Mouse (Mus musculus) midbrain, embryonic 13.5 days (tissue): ENCODE measurements around the gene Zdhhc9. TPM values are rescaled to one million over a fixed set of nuclear protein-coding genes. Genes with fewer than 3 reads are reported as not detected.

Experiments used
- ATAC-seq: fragments of 200-750 bp; cut with Nextera tagmentation; 2 replicates; pipeline ENCODE4 v1.8.0; 2017; ENCODE audit warnings: mild to moderate bottlenecking, moderate TSS enrichment, moderate library complexity
- H3K27ac ChIP-seq: fragments of 300-500 bp; sonication (generic); 2 replicates; pipeline ENCODE4 v1.5.1; 2015; ENCODE audit warnings: inconsistent platforms, mild to moderate bottlenecking, moderate library complexity
- H3K27me3 ChIP-seq: fragments of 300-500 bp; sonication (generic); 2 replicates; pipeline ENCODE4 v1.6.1; 2015; ENCODE audit warnings: mild to moderate bottlenecking, inconsistent platforms
- H3K36me3 ChIP-seq: fragments of 300-500 bp; sonication (generic); 2 replicates; pipeline ENCODE4 v1.6.1; 2015; ENCODE audit warnings: mild to moderate bottlenecking, inconsistent platforms
- H3K4me1 ChIP-seq: fragments of 300-500 bp; sonication (generic); replicated peaks from 2 replicates; pipeline ENCODE4 v1.6.1; 2015; ENCODE audit warnings: inconsistent platforms
- H3K4me2 ChIP-seq: fragments of 300-500 bp; sonication (generic); replicated peaks from 2 replicates; pipeline ENCODE4 v1.6.1; 2015; ENCODE audit warnings: moderate library complexity, mild to moderate bottlenecking, inconsistent platforms
- H3K4me3 ChIP-seq: fragments of 300-500 bp; sonication (generic); replicated peaks from 2 replicates; pipeline ENCODE4 v1.5.1; 2015; ENCODE audit warnings: mild to moderate bottlenecking, inconsistent platforms
- H3K9ac ChIP-seq: fragments of 300-500 bp; sonication (generic); replicated peaks from 2 replicates; pipeline ENCODE4 v1.6.1; 2015; ENCODE audit warnings: mild to moderate bottlenecking, inconsistent platforms
- H3K9me3 ChIP-seq: fragments of 300-500 bp; sonication (generic); 2 replicates; pipeline ENCODE4 v1.6.1; 2016; ENCODE audit warnings: mild to moderate bottlenecking, inconsistent platforms
- WGBS: fragments of 180-500 bp; shearing (Covaris S2); methylation state at CpG from one replicate; pipeline ENCODE4 v1.1.7; 2015; 5-methylcytosine and 5-hydroxymethylcytosine counted together
- polyA plus RNA-seq: library from polyadenylated mRNA; unstranded; fragments of >200 nt; fragmentation: Nextera tagmentation; extraction: Ambion mirVana; gene quantifications from 2 replicates; pipeline ENCODE4 v1.2.1, GENCODE M21; 2015

The Zdhhc9 gene
- polyA plus RNA-seq, 1 experiment from 2014 or later = 8.6 TPM

DNA sequence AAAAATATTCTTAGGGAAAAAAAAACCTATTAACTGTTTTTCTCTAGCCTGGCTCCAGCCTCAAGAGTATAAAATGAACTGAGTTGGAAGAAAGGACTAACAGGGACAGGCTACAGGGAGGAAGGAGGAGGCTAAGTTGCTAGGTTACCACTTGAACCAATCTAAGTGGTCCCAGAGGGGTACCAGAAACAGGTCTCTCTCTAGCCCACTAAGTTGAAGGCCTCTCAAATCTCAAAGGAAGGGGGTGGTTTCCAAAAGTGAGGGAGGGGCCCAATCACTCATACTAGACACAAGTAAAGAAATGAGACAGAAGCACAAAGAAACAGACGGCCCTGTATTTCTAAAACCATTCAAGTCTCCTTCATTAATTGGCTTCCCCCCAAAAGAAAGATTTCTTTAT is 38.8 kb downstream of the Zdhhc9 start:
- no peak overlapping the region for H3K27ac ChIP-seq
- ATAC-seq = peak; percentile 73; the same call in 1 of the 2 replicates

DNA sequence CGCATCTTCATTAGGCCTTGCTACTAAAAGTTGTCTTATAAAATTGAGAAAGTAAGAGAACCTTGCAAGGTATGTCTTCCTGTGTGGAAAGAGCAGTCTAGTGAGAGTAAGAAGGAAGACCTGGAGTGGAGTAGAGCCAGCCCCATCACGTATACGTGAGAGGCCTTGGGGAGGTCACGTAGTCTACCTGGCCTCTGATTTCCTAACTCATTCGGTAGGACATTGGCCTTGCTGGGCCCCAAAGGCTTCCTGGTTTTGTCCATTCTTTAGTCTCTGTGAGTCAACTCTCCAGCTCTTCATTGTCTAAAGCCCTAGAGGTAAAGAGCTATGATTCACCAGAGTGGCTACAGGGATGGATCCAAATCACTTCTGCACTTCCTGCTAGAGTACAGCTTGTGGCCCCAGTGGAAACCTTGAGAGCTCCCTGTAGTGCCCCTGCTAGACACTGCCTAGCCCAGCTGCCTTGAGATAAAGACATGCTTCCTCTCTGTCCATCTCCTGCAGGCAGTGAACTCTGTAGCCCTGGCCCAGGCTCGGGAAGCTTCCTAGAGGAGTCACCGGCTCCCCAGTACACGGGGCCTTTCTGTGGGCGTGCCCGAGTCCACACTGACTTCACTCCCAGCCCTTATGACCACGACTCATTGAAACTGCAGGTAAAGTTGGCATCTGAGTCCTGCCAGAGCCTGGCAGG is 50.3 kb downstream of the Zdhhc9 start:
- H3K9me3 ChIP-seq = no peaks in the 10 kb centered on the region
- H3K27ac ChIP-seq = no peak overlapping the region
- no peak overlapping the region for H3K4me3 ChIP-seq
- no peak for ATAC-seq
- no peaks in the 10 kb centered on the region for H3K4me1 ChIP-seq
- WGBS = 94% methylated on average over 11 of the region's 11 CpGs
- H3K9ac ChIP-seq = no peak overlapping the region
- H3K4me2 ChIP-seq = no peak overlapping the region
- H3K27me3 ChIP-seq = no peaks in the 10 kb centered on the region
- no peaks in the 10 kb centered on the region for H3K36me3 ChIP-seq

More for the DNA sequence above, 38.8 kb downstream of the Zdhhc9 start:
- Histone ChIP-seq H3K9ac (no peak overlapping the region), H3K4me3 (no peak overlapping the region), H3K4me2 (no peak overlapping the region), H3K36me3 (peaks cover 8% of the 10 kb centered on the region; the same call in 1 of the 2 replicates), H3K4me1 (peaks cover 4% of the 10 kb centered on the region; the same call in 1 of the 2 replicates), H3K9me3 (no peaks in the 10 kb centered on the region), H3K27me3 (no peaks in the 10 kb centered on the region)
- WGBS = 42% methylated on average over 1 of the region's 1 CpGs

DNA sequence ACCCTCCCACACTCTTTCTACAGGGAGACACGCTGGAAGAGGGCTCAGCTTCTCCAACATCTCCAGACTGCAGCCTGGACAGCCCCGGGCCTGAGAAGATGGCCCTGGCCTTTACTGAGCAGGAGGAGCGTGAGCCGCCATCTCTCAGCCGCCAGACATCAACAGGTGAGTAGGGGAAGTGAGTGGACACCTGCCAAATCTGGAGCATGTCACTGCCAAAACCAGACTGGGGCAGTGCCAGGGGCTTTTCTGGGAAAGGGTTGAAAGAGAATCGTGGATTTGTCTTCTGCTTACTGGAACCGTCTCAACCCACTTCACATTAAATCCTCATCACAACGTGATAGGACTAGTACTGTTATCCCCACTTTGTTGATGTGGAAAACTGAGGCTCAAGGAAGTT is 51.3 kb downstream of the Zdhhc9 start:
- Histone ChIP-seq H3K4me1 (no peaks in the 10 kb centered on the region), H3K4me3 (no peak overlapping the region), H3K27ac (no peak overlapping the region), H3K9me3 (no peaks in the 10 kb centered on the region), H3K4me2 (no peak overlapping the region), H3K9ac (no peak overlapping the region), H3K36me3 (no peaks in the 10 kb centered on the region), H3K27me3 (no peaks in the 10 kb centered on the region)
- WGBS = 85% methylated on average over 8 of the region's 8 CpGs
- no peak for ATAC-seq

DNA sequence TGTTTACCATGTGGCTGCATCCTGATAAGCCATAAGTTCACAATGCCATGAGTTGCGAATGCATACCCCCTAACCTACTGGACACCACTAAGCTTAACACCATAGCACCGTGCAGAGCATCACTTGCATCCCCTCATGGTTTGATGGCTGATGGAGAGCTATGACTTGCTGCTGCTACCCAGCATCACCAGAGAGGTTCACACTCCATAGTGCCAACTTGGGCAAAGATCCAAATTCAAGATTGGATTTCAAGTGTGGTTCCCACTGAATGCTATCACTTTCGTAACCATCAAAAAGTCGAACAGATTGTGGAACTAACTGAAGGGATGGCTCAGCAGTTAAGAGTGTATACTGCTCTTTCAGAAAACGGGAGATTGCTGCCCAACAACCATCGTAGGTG is 53.2 kb downstream of the Zdhhc9 start:
- no peaks in the 10 kb centered on the region for H3K36me3 ChIP-seq
- no peaks in the 10 kb centered on the region for H3K9me3 ChIP-seq
- no peak overlapping the region for H3K4me3 ChIP-seq
- no peak overlapping the region for H3K4me2 ChIP-seq
- H3K9ac ChIP-seq = no peak overlapping the region
- H3K4me1 ChIP-seq = no peaks in the 10 kb centered on the region
- H3K27me3 ChIP-seq = no peaks in the 10 kb centered on the region
- no peak for ATAC-seq
- H3K27ac ChIP-seq = no peak overlapping the region
- 90% methylated on average over 6 of the region's 6 CpGs for WGBS

DNA sequence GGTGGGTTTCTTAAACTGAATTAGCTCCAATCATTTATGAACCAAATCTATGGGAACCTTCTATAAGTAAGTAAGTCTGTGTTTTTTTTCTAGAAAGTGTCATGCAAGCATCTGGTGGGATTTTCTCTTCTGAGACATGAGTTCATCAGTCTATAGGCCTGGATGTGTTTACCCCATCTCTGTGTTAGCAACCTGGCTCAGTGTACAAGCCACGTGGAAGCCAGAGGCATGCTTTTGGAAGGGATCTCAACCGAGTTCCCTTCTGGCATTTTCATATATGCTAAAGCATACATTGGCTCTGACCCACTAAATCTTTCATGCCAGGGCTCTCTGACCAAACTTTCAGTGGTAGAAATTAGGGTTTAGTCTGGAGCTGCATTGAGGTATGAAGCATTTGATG is 54.7 kb downstream of the Zdhhc9 start:
- no peak overlapping the region for H3K9ac ChIP-seq
- H3K9me3 ChIP-seq = no peaks in the 10 kb centered on the region
- no peak overlapping the region for H3K4me2 ChIP-seq
- no peaks in the 10 kb centered on the region for H3K36me3 ChIP-seq
- 61% methylated on average over 2 of the region's 2 CpGs for WGBS
- no peaks in the 10 kb centered on the region for H3K27me3 ChIP-seq
- no peak for ATAC-seq
- no peak overlapping the region for H3K4me3 ChIP-seq
- H3K4me1 ChIP-seq = no peaks in the 10 kb centered on the region
- no peak overlapping the region for H3K27ac ChIP-seq

DNA sequence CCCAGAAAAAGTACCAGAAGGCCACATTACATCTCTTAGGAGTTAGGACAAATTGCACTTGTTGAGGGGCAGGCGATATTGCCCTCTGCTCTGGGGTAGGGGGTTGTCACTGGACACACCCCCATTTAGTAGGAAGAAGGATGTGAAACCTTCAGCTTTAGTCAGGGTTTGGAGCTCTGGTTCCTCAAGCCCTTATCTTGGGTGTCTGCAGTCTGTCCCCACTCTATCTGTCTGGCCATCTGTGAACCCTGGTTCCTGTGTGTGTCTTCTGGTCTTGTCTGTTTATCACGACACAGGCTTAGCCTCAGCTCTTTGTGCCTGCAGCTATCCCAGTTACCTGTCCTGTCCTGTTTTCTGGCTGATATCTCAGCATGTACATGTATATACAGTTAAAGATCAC is 55.3 kb downstream of the Zdhhc9 start:
- 85% methylated on average over 2 of the region's 2 CpGs for WGBS
- Histone ChIP-seq H3K4me1 (no peaks in the 10 kb centered on the region), H3K27me3 (no peaks in the 10 kb centered on the region), H3K9me3 (no peaks in the 10 kb centered on the region), H3K4me3 (no peak overlapping the region), H3K27ac (no peak overlapping the region), H3K4me2 (no peak overlapping the region), H3K9ac (no peak overlapping the region), H3K36me3 (no peaks in the 10 kb centered on the region)
- no peak for ATAC-seq

DNA sequence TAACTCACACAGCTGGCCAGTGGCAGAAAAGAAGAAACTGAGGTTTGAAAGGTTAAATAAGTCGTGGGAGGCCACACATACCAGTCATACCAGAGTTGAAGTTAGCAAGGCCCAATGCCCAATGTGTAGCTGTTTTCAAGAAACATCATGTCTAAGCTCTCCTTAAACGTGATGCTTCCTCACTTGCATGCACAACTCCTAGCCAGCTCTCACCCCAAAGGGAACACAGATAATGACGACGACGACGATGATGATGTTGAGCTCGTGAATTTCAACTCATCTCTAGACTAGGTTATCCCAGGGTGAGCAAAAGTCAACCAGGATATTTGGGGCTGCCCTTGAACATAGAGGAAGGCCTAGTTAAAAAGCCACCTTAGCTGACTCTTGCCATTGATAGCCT is 56.6 kb downstream of the Zdhhc9 start:
- H3K4me3 ChIP-seq = no peak overlapping the region
- H3K4me2 ChIP-seq = no peak overlapping the region
- ATAC-seq = no peak
- no peak overlapping the region for H3K27ac ChIP-seq
- H3K9ac ChIP-seq = no peak overlapping the region
- no peaks in the 10 kb centered on the region for H3K27me3 ChIP-seq
- H3K9me3 ChIP-seq = no peaks in the 10 kb centered on the region
- no peaks in the 10 kb centered on the region for H3K4me1 ChIP-seq
- no peaks in the 10 kb centered on the region for H3K36me3 ChIP-seq
- WGBS = 77% methylated on average over 7 of the region's 7 CpGs

DNA sequence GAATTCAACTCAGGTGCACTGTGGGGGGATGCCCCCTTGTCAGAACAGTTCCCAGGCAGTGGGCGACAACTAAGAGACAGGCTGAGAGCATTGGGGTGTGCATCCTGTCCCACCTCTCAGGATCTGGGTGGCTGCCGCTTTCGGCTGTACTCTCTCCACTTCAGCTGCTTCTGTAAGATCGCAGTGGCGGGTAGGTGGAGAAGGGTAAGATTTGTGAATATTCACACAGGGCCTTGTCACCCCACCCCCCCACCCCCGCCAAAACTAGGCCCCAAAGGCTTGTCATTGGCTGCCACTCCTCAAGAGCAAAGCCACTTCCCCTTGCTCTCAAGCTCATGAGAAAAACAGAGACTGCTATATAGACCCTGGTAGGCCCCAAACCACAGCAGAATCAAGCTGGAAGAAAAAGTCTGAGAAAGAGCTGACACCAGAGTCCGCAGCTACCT is 60.9 kb downstream of the Zdhhc9 start:
- no peaks in the 10 kb centered on the region for H3K36me3 ChIP-seq
- 93% methylated on average over 6 of the region's 7 CpGs for WGBS
- no peak overlapping the region for H3K27ac ChIP-seq
- no peaks in the 10 kb centered on the region for H3K27me3 ChIP-seq
- no peak overlapping the region for H3K4me3 ChIP-seq
- no peaks in the 10 kb centered on the region for H3K9me3 ChIP-seq
- no peaks in the 10 kb centered on the region for H3K4me1 ChIP-seq
- no peak for ATAC-seq
- no peak overlapping the region for H3K4me2 ChIP-seq
- no peak overlapping the region for H3K9ac ChIP-seq

DNA sequence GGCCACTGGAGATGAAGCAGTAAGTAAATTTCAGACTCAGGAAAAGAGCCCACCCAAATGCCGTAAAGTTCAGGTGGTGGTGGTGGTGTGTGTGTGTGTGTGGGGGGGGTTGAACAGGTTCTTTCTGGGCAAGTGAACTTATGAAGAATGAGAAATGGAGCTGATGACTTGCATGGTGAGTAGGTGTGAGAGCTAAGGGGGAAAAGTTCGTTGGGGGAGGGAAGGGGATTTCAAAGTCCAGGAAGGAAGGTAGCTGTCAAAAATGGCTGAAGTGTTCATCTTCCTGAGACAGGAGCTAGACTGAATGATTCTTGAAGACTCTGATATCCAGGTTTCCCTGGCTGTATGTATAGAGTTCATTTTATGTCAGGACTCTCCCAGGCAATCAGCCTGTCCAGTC is 61.5 kb downstream of the Zdhhc9 start:
- H3K27ac ChIP-seq = no peak overlapping the region
- no peak overlapping the region for H3K9ac ChIP-seq
- no peaks in the 10 kb centered on the region for H3K36me3 ChIP-seq
- no peak overlapping the region for H3K4me2 ChIP-seq
- no peaks in the 10 kb centered on the region for H3K27me3 ChIP-seq
- 89% methylated on average over 2 of the region's 2 CpGs for WGBS
- H3K4me1 ChIP-seq = no peaks in the 10 kb centered on the region
- no peak for ATAC-seq
- no peaks in the 10 kb centered on the region for H3K9me3 ChIP-seq
- H3K4me3 ChIP-seq = no peak overlapping the region

DNA sequence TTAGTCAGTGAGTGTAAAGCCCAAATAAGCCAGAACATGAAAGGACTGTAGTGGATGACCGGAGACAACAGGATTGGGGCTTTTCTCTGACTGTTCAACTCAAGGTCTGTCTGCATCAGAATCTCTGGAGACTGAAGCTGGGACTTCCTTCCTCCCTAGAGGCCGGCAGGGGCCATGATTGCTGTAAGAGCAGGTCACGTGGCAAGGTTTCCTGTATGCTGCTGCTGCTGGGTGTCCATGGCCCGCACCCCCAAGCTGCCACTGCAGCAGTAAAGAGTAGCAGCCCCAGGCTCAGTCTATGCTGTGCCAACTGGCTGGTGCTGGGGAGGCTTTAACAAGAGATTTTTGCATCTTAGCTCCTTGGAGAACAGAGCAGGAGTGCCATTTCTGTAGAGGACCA is 62.4 kb downstream of the Zdhhc9 start, which contains the start of gene Sash3:
Sash3 (plus strand) TSS at position 175 of the 400 bp plus-strand sequence.
- ATAC-seq = no peak
- no peaks in the 10 kb centered on the region for H3K36me3 ChIP-seq
- no peaks in the 10 kb centered on the region for H3K27me3 ChIP-seq
- no peak within 1 kb of the TSS for H3K27ac ChIP-seq
- no peaks in the 10 kb centered on the region for H3K9me3 ChIP-seq
- no peak within 1 kb of the TSS for H3K4me3 ChIP-seq
- WGBS = 88% methylated on average over 4 of the region's 4 CpGs
- no peak within 1 kb of the TSS for H3K9ac ChIP-seq
- no peak within 1 kb of the TSS for H3K4me2 ChIP-seq
- no peaks in the 10 kb centered on the region for H3K4me1 ChIP-seq

DNA sequence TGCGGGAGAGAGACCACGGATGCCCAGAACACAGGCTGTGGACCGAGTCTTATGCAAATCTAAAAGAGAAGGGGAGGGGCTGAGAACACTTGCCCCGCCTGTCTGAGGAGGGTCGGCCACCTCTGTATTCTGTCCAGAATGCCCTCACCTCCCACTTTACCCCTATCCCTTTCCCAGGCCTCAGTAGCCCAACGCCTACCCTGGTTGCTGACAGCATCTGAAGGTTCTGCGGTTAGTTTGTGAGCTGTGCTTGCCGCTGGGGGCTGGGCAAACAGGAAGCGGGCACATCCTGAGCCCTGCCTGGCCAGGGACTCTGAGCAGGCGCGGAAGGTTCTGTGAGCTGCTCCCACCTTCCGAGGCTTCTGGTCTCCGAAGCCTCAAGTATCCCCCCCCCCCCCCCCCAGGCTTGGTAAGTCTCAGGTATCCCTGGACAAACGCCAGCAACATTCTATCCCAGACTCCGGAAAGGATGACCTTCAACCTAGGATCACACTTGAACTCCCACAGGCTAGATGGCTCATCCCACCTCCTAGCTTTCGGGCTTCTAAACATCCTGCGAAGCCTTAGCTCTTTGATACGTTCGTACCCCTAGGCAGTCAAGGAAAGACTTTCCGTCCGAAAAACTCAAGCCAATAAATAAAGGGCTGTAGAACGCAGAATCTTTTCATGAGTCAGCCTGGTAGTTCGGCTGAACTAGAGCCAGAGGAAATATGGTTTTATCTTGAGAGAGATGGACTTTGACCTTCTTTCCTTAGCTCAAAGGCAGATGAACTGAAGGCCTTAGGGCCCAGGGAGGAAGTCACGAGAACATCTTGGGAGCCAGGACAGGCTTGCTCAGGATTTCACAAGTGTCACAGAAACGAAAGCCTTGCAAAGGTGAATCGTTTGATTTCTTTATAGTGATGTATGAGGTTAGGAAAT is 65.0 kb downstream of the Zdhhc9 start:
- Histone ChIP-seq H3K4me2 (no peak overlapping the region), H3K27me3 (no peaks in the 10 kb centered on the region), H3K36me3 (no peaks in the 10 kb centered on the region), H3K9ac (no peak overlapping the region), H3K9me3 (no peaks in the 10 kb centered on the region), H3K4me1 (0 out of 2 replicates have a peak, but pooled peaks cover 6% of the 10 kb centered on the region), H3K27ac (no peak overlapping the region), H3K4me3 (no peak overlapping the region)
- peak; percentile 34; the same call in 1 of the 2 replicates for ATAC-seq
- WGBS = 63% methylated on average over 26 of the region's 26 CpGs

DNA sequence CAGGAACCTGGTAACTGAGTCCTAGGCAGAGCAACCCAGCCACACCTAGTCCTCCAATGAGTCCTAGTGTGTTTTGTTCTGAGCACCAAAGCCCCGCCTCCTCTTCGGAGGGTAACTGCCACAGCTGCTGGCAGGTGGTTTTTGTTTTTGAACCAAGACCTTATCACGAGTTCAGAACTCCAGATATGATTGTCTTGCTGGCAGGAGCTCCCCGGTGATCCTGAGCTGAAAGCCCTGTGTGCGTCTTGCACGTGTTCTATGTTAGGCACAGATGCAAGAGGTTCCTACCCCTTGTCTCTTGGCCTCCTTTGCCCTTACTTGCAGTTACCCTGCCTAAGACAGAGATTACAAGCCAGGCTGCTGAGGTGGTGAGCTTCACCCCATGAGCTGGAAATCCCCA is 67.2 kb downstream of the Zdhhc9 start:
- H3K4me2 ChIP-seq = no peak overlapping the region
- H3K9ac ChIP-seq = no peak overlapping the region
- H3K4me3 ChIP-seq = no peak overlapping the region
- 0 out of 2 replicates have a peak, but pooled peaks cover 6% of the 10 kb centered on the region for H3K4me1 ChIP-seq
- H3K9me3 ChIP-seq = no peaks in the 10 kb centered on the region
- H3K27me3 ChIP-seq = no peaks in the 10 kb centered on the region
- H3K27ac ChIP-seq = no peak overlapping the region
- no peaks in the 10 kb centered on the region for H3K36me3 ChIP-seq
- 81% methylated on average over 6 of the region's 6 CpGs for WGBS
- no peak for ATAC-seq
